Mouse (Mus musculus): ENCODE measurements at regions not wholly inside any gene's neighbourhood (a gene's known extent, or its start where the extent isn't known, plus 50 kb on each side); places are given as distances from the start of the nearest gene placed in this dataset.

GRCm38 (mm10) chr10:37402376-37402775 lies 263.7 kb upstream of the Marcks start:
- TF ChIP-seq CTCF (IDR thresholded peaks at IDR 0.05; ENCODE audit: low read depth) (no peak), EP300 (IDR thresholded peaks at IDR 0.05; ENCODE audit: low read depth) (no peak)
